Mouse (Mus musculus) heart, postnatal 10 days (tissue): ENCODE data around the gene Lce1j. TPM values are rescaled to one million over a fixed set of nuclear protein-coding genes. Genes with fewer than 3 reads are reported as not detected.
"Not testable (repeated sequence)": the region's sequence is repeated elsewhere in the genome, so short reads cannot be mapped to it uniquely, and the experiment has no call there.

ENCODE experiments used
- DNase-seq, 2 experiments: peaks; one replicate each; pipeline ENCODE4 v3.0.0; 2021
- intact Hi-C: fragments of 180-260 bp; cut with DNase I; formaldehyde crosslinking; loops from one replicate; pipeline ENCODE4 v1.15.1; 2025
- total RNA-seq, 2 experiments: library from RNA; stranded (reverse); gene quantifications; 2 replicates each; pipeline ENCODE4 v1.2.3; 2021

Gene Lce1j
- not detected for total RNA-seq

- intact Hi-C loops = no loop called here
These were observed at the start of gene Lce1j for GRCm38 (mm10) chr3:92790414-92790813. Lce1j (minus strand) TSS chr3:92790514.

GRCm38 (mm10) chr3:92827108-92827507, 36.8 kb upstream of the Lce1j start, which contains the start of gene Kprp:
Kprp (minus strand) TSS chr3:92827247.
- intact Hi-C loops = no loop called here

More at GRCm38 (mm10) chr3:92790414-92790813, at the start of gene Lce1j:
- DNase-seq = no peak

GRCm38 (mm10) chr3:92825808-92826207, 35.5 kb upstream of the Lce1j start:
- intact Hi-C loops = no loop called here
- DNase-seq = no peak

More at GRCm38 (mm10) chr3:92827108-92827507, 36.8 kb upstream of the Lce1j start, which contains the start of gene Kprp:
- no peak for DNase-seq

DNA sequence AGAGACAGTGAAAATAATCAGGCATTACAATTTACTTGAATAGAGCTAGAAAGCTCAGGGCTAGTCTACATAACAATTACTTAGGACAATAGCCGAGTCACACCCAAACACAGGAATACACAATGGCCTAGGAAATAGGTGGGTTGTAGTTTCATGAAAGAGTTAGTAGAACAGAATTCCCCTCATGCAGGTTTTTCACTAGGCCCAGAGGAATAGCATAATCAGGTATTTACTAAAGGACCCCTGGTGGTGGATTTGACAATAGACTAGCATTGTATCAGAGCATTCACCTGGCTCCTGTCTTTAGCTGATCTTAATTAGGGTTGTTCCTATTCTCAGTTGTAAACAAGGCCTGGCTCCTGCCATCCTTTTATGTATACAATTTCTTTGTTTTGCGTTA, 25.7 kb upstream of the Lce1j start:
- DNase-seq, intact Hi-C loops: not testable (repeated sequence)

- no peak for DNase-seq
- intact Hi-C loops = no loop called here
These were observed 25.3 kb upstream of the Lce1j start for GRCm38 (mm10) chr3:92815581-92815980.

GRCm38 (mm10) chr3:92807791-92808190, 17.5 kb upstream of the Lce1j start, which contains the start of gene Lce1k:
Lce1k (minus strand) TSS chr3:92807891.
- no peak for DNase-seq
- intact Hi-C loops = no loop called here

- intact Hi-C loops = no loop called here
- DNase-seq = no peak
These were observed 11.5 kb downstream of the Lce1j start, which contains the start of gene Lce1i for GRCm38 (mm10) chr3:92778799-92779198. Lce1i (minus strand) TSS chr3:92778899.

DNA sequence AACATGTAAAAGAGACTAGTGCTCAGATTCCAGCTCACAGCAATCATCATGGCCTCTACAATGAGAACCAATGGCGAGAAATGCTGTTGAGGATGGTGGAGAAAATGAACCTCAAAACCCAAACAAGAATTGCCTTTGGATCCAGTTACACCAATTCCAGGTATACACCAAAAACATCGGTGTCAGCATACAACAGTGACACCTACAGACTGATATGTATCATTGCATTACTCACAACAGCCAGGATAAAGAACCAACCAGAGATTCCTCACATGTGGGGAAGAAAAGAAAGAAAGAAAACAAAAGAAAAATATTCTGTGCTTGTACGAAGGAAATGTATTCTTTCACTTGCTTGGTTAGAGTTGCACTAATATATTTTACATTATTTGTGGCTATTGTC, 18.7 kb downstream of the Lce1j start:
- DNase-seq = no peak
- intact Hi-C loops = loop anchor here (2.0 kb wide), 1 partner anchor 621 kb away; no protein-coding TSS in a partner anchor

DNA sequence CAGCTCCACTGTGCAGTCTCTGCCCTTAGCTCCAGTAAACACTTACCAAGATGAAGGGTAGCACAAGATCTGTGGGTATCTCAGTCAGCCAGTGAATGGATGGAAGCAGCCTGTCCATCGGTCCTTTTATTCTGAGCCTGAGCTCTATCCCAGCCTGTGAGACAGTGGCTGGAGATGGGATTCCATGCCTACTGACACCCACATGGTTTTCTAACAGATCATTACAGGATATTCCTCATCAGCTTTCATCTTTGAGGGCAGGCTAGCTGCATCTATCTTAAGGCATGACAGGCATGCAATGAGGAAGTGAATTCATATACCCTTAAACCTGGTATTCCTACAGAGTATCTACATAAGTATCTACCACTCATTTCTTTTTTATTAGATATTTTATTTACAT, 25.3 kb downstream of the Lce1j start, which contains the start of gene Lce1h:
Gene Lce1h, minus strand, starts transcription at position 101 of the 400 bp plus-strand sequence.
- intact Hi-C loops = no loop called here
- DNase-seq = no peak

DNA sequence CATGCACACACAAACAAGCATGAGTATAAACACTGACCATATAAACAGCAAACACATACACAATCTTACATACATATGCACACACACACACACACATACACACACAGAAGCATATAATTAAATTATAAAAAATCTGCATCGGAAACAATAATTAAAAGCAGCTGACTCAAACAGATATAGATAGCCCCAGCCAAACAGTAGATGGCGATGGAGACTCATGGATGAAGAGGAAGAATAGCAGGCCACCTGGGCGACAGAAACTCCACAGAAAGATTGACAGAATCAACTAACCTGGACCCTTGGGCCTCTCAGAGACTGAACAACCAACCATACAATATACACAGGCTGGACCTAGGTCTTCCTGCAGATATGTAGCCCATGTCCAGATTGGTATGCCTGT, 37.1 kb downstream of the Lce1j start:
- DNase-seq = no peak
- intact Hi-C loops = no loop called here

DNA sequence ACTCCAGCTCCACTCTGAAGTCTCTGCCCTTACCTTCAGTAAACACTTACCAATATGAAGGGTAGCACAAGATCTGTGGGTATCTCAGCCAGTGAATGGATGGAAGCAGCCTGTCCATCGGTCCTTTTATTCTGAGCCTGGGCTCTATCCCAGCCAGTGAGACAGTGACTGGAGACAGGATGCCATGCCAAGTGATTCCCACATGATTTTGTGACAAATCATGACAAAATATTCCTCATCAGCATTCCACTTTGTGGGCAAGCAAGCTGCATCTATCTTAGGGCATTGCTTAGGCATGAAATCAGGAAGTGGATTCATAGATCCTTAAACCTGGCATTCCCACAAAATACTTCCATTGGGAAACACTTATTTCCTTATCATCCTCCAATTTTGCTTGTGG, 38.1 kb downstream of the Lce1j start, which contains the start of gene Lce1g:
Gene Lce1g, minus strand, starts transcription at position 101 of the 400 bp plus-strand sequence.
- intact Hi-C loops = no loop called here

DNA sequence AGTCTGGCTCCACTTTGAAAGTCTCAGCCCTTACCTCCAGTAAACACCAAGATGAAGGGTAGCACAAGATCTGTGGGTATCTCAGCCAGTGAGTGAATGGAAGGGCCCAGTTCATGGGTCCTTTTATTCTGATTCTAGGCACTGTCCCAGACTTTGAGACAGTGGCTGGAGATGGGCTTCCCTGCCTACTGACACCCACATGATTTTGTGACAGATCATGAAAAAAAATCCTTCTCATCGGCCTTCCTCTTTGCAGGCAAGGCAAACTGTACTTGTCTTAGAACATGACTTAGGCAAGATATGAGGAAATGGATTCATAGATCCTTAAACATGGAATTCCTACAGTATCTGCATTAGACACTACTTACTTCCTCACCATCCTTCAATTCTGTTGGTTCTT, 51.3 kb downstream of the Lce1j start, which contains the start of gene Gm38119:
Gene Gm38119, minus strand, starts transcription at position 101 of the 400 bp plus-strand sequence.
- DNase-seq = no peak
- intact Hi-C loops = no loop called here

More for the DNA sequence above, 38.1 kb downstream of the Lce1j start, which contains the start of gene Lce1g:
- DNase-seq = no peak

Other genes starting within 250 kb of the Lce1j start
- gene Ivl, start 216.8 kb downstream of the Lce1j start, total RNA-seq = not detected
- gene Smcp, start 201.5 kb downstream of the Lce1j start, total RNA-seq = not detected
- not detected for gene 2210017I01Rik, start 183.0 kb downstream of the Lce1j start, total RNA-seq
- gene Lce6a, start 168.9 kb downstream of the Lce1j start, total RNA-seq = not detected
- not detected for gene Lce1a1, start 142.2 kb downstream of the Lce1j start, total RNA-seq
- gene Lce1b, start 133.6 kb downstream of the Lce1j start, total RNA-seq = not detected
- not detected for gene Lce1a2, start 120.2 kb downstream of the Lce1j start, total RNA-seq
- not detected for gene Lce1c, start 111.3 kb downstream of the Lce1j start, total RNA-seq
- gene Lce1d, start 103.3 kb downstream of the Lce1j start, total RNA-seq = not detected
- not detected for gene Lce1e, start 81.4 kb downstream of the Lce1j start, total RNA-seq
- not detected for gene Lce1f, start 70.2 kb downstream of the Lce1j start, total RNA-seq
- gene Gm38119, start 51.4 kb downstream of the Lce1j start, total RNA-seq = not detected
- not detected for gene Lce1g, start 38.2 kb downstream of the Lce1j start, total RNA-seq
- not detected for gene Lce1h, start 25.4 kb downstream of the Lce1j start, total RNA-seq
- gene Lce1i, start 11.6 kb downstream of the Lce1j start, total RNA-seq = not detected
- gene Lce1k, start 17.4 kb upstream of the Lce1j start, total RNA-seq = not detected
- gene Kprp, start 36.7 kb upstream of the Lce1j start, total RNA-seq = not detected
- not detected for gene Lce1l, start 60.8 kb upstream of the Lce1j start, total RNA-seq
- not detected for gene 2310050C09Rik, start 79.7 kb upstream of the Lce1j start, total RNA-seq
- not detected for gene Lce3a, start 135.7 kb upstream of the Lce1j start, total RNA-seq
- not detected for gene Lce3b, start 142.5 kb upstream of the Lce1j start, total RNA-seq
- not detected for gene Lce3c, start 154.0 kb upstream of the Lce1j start, total RNA-seq
- gene Lce3d, start 166.9 kb upstream of the Lce1j start, total RNA-seq = not detected
- gene Lce3e, start 176.5 kb upstream of the Lce1j start, total RNA-seq = not detected
- not detected for gene Lce3f, start 201.7 kb upstream of the Lce1j start, total RNA-seq
- not detected for gene Crct1, start 225.2 kb upstream of the Lce1j start, total RNA-seq
- gene Lce1m, start 228.5 kb upstream of the Lce1j start, total RNA-seq = not detected